Mouse (Mus musculus): ENCODE measurements around the gene Cbx3. TPM values are rescaled to one million over a fixed set of nuclear protein-coding genes. Genes with fewer than 3 reads are reported as not detected.
A peak's percentile ranks its signal among the peaks of the same experiment; 100 is the strongest.
"Not testable (repeated sequence)": the region's sequence is repeated elsewhere in the genome, so short reads cannot be mapped to it uniquely, and the experiment has no call there.

The Cbx3 gene
- polyA plus RNA-seq, 1 experiment from 2014 or later = 622 TPM

DNA sequence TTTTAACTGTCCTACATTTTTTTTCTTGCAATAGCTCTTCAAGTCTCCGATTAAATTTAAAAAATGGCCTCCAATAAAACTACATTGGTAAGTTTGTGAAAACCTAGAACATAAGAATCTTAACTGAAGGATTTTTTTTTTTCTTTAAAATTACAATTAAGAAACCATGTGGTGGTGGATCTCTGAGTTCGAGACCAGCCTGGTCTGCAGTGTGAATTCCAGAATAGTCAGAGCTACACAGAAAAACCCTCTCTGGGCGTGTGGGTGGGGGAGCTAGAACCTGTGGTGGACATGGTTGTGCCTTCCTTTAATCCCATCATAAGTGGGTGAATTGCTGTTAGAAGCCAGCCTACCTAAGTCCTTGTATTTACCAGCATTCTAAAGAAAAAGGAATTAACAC, 1.6 kb downstream of the Cbx3 start:
- H3K9me3 ChIP-seq = no peaks in the 10 kb centered on the region
- no peaks in the 10 kb centered on the region for H3K27me3 ChIP-seq
- peaks cover 17% of the 10 kb centered on the region for H3K4me1 ChIP-seq (replicated peaks)
- peak overlapping the region; percentile 64 for H3K9ac ChIP-seq (replicated peaks)
- H3K36me3 ChIP-seq = peaks cover 49% of the 10 kb centered on the region
- no peak overlapping the region for H3K27ac ChIP-seq
- peak overlapping the region; percentile 74 for H3K4me2 ChIP-seq
- no peak for ATAC-seq (ENCODE audit: insufficient number of reproducible peaks, insufficient read depth, low FRiP score, low TSS enrichment, low read depth)
- WGBS = 19% methylated on average over 3 of the region's 3 CpGs
- peak overlapping the region; percentile 93 for H3K4me3 ChIP-seq (replicated peaks)

DNA sequence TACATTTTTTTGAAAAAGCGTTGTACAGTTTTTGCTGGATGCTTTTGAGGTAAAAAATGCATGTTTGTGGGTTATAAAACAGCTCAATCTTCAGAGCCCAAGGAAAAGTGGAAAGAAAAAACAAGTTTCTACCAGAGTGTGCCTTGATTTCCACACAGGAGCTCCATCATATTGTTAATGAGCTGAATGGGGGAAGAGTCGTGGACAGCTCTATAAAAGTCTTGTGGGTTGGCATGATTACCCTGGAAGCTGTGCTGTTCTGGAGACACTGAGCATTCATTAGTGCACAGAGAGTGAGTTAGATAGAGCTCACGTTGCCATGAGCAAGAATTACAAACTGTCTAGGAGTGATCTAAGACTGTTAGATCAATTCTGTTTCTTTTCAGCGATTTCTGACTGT, 2.1 kb downstream of the Cbx3 start:
- Histone ChIP-seq H3K27ac (no peak overlapping the region), H3K9ac (replicated peaks) (peak overlapping the region; percentile 64), H3K9me3 (no peaks in the 10 kb centered on the region), H3K4me2 (peak overlapping the region; percentile 74), H3K4me3 (replicated peaks) (peak overlapping the region; percentile 93), H3K4me1 (replicated peaks) (peaks cover 14% of the 10 kb centered on the region), H3K36me3 (peaks cover 49% of the 10 kb centered on the region), H3K27me3 (no peaks in the 10 kb centered on the region)
- 50% methylated on average over 4 of the region's 4 CpGs for WGBS
- no peak for ATAC-seq (ENCODE audit: insufficient number of reproducible peaks, insufficient read depth, low FRiP score, low TSS enrichment, low read depth)

DNA sequence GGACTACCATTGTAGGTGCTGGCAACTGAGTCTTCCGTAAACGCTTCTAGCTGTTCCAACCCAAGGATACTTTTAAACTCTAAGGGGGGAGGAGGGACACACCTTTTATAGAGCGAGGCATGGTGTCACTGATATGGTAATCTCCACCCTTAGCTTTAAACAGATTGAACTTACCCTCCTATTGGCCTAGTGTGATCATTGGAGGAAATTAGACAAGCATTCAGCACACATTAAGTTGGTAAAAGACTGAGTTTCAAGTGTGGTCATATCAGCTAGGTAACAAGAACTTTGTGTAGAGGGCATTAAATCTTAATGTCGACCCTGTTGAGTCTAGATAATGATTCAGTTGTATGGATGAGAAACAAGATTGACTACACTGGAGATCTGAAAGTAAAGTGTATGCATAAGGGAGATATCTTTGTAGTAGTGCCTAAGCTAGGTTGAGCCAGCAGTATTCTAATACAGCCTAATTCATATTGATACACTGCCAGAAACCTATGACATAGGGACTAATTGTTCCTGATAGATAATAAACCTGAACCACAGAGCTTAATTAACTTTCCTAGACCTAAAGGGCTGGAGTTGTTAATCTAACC, 9.1 kb downstream of the Cbx3 start:
- no peak for ATAC-seq (ENCODE audit: insufficient number of reproducible peaks, insufficient read depth, low FRiP score, low TSS enrichment, low read depth)
- Histone ChIP-seq H3K27me3 (no peaks in the 10 kb centered on the region), H3K27ac (no peak overlapping the region), H3K4me1 (replicated peaks) (no peaks in the 10 kb centered on the region), H3K36me3 (peaks cover 80% of the 10 kb centered on the region), H3K4me3 (replicated peaks) (no peak overlapping the region), H3K9me3 (no peaks in the 10 kb centered on the region), H3K9ac (replicated peaks) (no peak overlapping the region), H3K4me2 (no peak overlapping the region)
- 95% methylated on average over 4 of the region's 4 CpGs for WGBS

DNA sequence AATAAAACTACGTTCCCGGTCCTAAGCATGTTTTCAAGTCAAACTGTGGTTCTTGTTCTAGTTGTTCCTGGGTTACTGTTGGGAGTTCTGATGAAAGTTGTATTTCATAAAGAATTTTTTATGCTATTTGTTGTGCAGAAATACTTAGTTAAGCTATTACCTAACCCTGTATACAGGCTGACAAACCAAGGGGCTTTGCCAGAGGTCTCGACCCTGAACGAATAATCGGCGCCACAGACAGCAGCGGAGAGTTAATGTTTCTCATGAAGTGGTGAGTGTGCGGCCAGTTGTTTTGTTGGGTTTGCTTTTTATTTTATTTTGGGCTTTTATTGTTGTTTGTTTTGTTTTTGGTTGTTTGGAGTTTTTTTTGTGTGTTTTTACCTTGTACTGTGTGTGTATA, 11.4 kb downstream of the Cbx3 start:
- Histone ChIP-seq H3K4me2 (no peak overlapping the region), H3K4me1 (replicated peaks) (no peaks in the 10 kb centered on the region), H3K9me3 (no peaks in the 10 kb centered on the region), H3K27ac (no peak overlapping the region), H3K4me3 (replicated peaks) (no peak overlapping the region), H3K9ac (replicated peaks) (no peak overlapping the region), H3K36me3 (peaks cover 63% of the 10 kb centered on the region), H3K27me3 (no peaks in the 10 kb centered on the region)
- 95% methylated on average over 8 of the region's 8 CpGs for WGBS
- no peak for ATAC-seq (ENCODE audit: insufficient number of reproducible peaks, insufficient read depth, low FRiP score, low TSS enrichment, low read depth)

DNA sequence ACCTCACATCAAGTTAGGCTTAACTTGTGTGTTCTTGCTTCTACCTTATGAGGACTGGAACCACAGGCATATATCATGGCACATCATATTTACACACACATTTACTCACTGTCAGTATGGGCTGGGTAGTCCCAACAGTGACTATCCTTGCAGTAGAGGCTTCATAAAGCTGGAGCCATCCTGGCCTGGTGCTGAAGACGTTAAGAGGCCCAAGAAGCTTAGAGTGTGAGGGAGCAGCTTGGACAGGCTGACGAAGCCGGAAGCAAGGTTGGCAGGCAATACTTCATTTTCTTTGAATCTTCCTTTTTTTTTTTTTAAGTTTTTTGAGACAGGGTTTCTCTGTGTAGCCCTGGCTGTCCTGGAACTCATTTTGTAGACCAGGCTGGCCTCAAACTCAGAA, 13.7 kb downstream of the Cbx3 start:
- Histone ChIP-seq H3K9me3 (peaks cover 7% of the 10 kb centered on the region; the same call in 1 of the 2 replicates), H3K27ac (no peak overlapping the region), H3K4me3 (replicated peaks) (no peak overlapping the region), H3K9ac (replicated peaks) (no peak overlapping the region), H3K36me3 (peaks cover 45% of the 10 kb centered on the region), H3K4me1 (replicated peaks) (no peaks in the 10 kb centered on the region), H3K4me2 (no peak overlapping the region), H3K27me3 (no peaks in the 10 kb centered on the region)
- no peak for ATAC-seq (ENCODE audit: insufficient number of reproducible peaks, insufficient read depth, low FRiP score, low TSS enrichment, low read depth)
- 93% methylated on average over 3 of the region's 3 CpGs for WGBS

DNA sequence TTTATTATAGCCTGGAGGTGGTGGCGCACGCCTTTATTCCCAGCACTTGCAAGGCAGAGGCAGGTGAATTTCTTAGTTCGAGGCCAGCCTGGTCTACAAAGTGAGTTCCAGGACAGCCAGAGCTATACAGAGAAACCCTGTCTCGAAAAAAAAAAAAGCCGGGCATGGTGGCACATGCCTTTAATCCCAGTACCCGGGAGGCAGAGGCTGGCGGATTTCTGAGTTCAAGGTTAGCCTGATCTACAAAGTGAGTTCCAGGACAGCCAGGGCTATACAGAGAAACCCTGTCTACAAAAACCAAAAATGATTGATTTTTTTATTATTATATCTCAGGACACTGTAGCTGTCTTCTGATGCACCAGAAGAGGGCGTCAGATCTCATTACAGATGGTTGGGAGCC, 14.4 kb downstream of the Cbx3 start:
- H3K27ac ChIP-seq; ATAC-seq (ENCODE audit: insufficient number of reproducible peaks, insufficient read depth, low FRiP score, low TSS enrichment, low read depth): not testable (repeated sequence)

DNA sequence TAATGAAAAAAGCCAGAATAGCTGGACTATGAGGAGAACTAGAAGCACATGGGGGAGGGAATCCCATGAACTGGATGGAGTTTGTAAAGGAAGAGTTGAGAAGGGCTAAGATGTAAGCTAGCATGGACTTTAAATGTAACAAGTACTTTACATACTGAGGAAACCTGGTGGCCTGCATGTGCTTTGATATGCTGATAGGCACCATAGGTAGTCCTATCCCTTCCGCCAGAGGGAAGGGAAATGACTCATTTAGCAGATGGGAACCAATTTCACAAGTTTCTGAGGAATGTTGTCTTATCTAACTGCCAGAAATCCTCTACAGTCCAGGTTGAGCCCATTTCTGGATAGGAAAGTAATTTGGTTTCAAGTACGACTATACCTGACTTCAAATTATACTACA, 15.5 kb downstream of the Cbx3 start:
- no peak overlapping the region for H3K4me3 ChIP-seq (replicated peaks)
- peaks cover 28% of the 10 kb centered on the region for H3K36me3 ChIP-seq
- peaks cover 7% of the 10 kb centered on the region; the same call in 1 of the 2 replicates for H3K9me3 ChIP-seq
- H3K9ac ChIP-seq (replicated peaks) = no peak overlapping the region
- peaks cover 9% of the 10 kb centered on the region; the same call in 1 of the 2 replicates for H3K4me1 ChIP-seq (replicated peaks)
- no peaks in the 10 kb centered on the region for H3K27me3 ChIP-seq
- WGBS = 49% methylated on average over 2 of the region's 2 CpGs
- H3K4me2 ChIP-seq = no peak overlapping the region
- peak overlapping the region; percentile 29; the same call in 1 of the 2 replicates for H3K27ac ChIP-seq
- ATAC-seq (ENCODE audit: insufficient number of reproducible peaks, insufficient read depth, low FRiP score, low TSS enrichment, low read depth) = no peak

More for the DNA sequence above, 14.4 kb downstream of the Cbx3 start:
- peaks cover 38% of the 10 kb centered on the region for H3K36me3 ChIP-seq
- H3K4me3 ChIP-seq (replicated peaks); H3K27me3 ChIP-seq; H3K9ac ChIP-seq (replicated peaks); H3K4me2 ChIP-seq; H3K4me1 ChIP-seq (replicated peaks); H3K9me3 ChIP-seq: not testable (repeated sequence)
- 85% methylated on average over 8 of the region's 8 CpGs for WGBS

DNA sequence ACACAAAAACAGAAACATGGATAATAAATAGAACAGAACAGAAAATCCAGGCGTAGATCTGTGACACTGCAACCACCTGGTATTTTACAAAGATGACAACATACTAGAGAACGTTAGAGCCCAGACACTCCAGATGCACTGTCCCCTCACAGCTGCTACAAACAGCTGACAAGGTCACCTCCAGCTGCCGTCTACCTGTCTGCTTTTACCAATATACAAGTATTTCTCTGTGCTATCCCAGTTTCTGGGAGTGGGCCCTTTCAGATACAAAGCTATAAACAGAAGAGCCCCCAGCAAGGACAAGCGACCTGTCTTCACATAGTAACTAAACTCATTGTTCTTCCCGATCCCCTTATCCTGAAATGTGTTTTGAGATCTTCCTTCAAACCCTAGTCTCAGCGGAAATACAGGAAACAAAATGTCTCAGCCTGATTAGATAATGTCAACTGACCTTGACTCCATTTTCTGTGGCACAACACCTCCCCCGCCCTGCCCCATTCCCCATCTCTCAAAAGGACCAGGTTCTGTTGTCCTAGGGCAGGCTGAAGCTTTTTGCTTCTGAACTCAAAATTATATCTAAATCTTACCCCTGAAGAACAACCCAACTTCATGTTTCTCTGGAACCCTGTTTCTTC, 16.0 kb downstream of the Cbx3 start:
- WGBS = 66% methylated on average over 7 of the region's 7 CpGs
- H3K9ac ChIP-seq (replicated peaks) = no peak overlapping the region
- H3K4me1 ChIP-seq (replicated peaks) = peaks cover 9% of the 10 kb centered on the region; the same call in 1 of the 2 replicates
- peaks cover 22% of the 10 kb centered on the region for H3K36me3 ChIP-seq
- no peaks in the 10 kb centered on the region for H3K27me3 ChIP-seq
- no peak for ATAC-seq (ENCODE audit: insufficient number of reproducible peaks, insufficient read depth, low FRiP score, low TSS enrichment, low read depth)
- peaks cover 7% of the 10 kb centered on the region; the same call in 1 of the 2 replicates for H3K9me3 ChIP-seq
- H3K4me3 ChIP-seq (replicated peaks) = no peak overlapping the region
- H3K4me2 ChIP-seq = no peak overlapping the region
- no peak overlapping the region for H3K27ac ChIP-seq

DNA sequence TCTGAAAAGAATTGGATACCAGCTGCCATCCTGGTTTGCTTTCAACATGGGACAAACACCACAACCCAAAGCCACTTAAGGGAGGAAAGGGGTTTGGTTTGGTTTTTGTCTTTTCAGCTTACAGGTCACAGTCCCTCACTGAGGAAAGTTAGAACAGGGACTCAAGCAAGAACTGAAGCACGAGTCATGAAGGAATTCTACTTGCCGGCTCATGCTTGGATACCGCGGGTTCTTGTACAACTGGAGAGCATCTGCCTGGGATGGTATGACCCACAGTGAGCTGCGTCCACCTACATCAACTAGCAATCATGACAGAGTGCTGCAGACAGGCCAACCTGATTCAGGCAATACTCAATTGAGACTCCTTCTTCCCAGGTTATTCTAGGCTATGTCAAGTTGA, 16.6 kb downstream of the Cbx3 start:
- H3K4me3 ChIP-seq (replicated peaks) = no peak overlapping the region
- H3K36me3 ChIP-seq = peaks cover 17% of the 10 kb centered on the region
- WGBS = 94% methylated on average over 5 of the region's 5 CpGs
- H3K27ac ChIP-seq = no peak overlapping the region
- H3K4me2 ChIP-seq = no peak overlapping the region
- ATAC-seq (ENCODE audit: insufficient number of reproducible peaks, insufficient read depth, low FRiP score, low TSS enrichment, low read depth) = no peak
- H3K4me1 ChIP-seq (replicated peaks) = peaks cover 9% of the 10 kb centered on the region; the same call in 1 of the 2 replicates
- no peak overlapping the region for H3K9ac ChIP-seq (replicated peaks)
- H3K9me3 ChIP-seq = peaks cover 8% of the 10 kb centered on the region; the same call in 1 of the 2 replicates
- no peaks in the 10 kb centered on the region for H3K27me3 ChIP-seq

DNA sequence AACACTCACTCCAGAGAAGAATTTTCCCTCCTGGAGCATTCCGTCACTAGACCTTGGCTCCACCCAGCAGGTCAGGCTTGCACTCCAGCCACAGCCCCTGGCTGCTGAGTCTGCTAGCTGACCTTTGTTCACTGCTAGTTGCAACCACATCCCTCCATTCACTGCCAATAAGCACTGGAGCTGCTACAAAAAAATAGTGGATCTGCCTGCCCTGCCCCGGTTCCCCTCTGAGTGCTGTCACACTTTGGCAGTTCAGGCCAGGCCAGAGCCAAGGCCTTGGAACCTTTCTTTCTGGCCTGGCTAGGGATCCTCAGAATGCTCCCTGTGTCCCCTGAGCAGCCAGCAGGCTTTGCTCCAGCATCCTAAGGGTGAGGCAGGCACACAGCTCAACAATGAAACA, 19.6 kb downstream of the Cbx3 start:
- no peak overlapping the region for H3K9ac ChIP-seq (replicated peaks)
- no peak overlapping the region for H3K4me3 ChIP-seq (replicated peaks)
- 40% methylated on average over 2 of the region's 2 CpGs for WGBS
- peaks cover 10% of the 10 kb centered on the region; the same call in 1 of the 2 replicates for H3K9me3 ChIP-seq
- ATAC-seq (ENCODE audit: insufficient number of reproducible peaks, insufficient read depth, low FRiP score, low TSS enrichment, low read depth) = no peak
- peaks cover 9% of the 10 kb centered on the region; the same call in 1 of the 2 replicates for H3K4me1 ChIP-seq (replicated peaks)
- peak overlapping the region; percentile 68 for H3K27ac ChIP-seq
- no peak overlapping the region for H3K4me2 ChIP-seq
- H3K36me3 ChIP-seq = no peaks in the 10 kb centered on the region
- H3K27me3 ChIP-seq = no peaks in the 10 kb centered on the region

DNA sequence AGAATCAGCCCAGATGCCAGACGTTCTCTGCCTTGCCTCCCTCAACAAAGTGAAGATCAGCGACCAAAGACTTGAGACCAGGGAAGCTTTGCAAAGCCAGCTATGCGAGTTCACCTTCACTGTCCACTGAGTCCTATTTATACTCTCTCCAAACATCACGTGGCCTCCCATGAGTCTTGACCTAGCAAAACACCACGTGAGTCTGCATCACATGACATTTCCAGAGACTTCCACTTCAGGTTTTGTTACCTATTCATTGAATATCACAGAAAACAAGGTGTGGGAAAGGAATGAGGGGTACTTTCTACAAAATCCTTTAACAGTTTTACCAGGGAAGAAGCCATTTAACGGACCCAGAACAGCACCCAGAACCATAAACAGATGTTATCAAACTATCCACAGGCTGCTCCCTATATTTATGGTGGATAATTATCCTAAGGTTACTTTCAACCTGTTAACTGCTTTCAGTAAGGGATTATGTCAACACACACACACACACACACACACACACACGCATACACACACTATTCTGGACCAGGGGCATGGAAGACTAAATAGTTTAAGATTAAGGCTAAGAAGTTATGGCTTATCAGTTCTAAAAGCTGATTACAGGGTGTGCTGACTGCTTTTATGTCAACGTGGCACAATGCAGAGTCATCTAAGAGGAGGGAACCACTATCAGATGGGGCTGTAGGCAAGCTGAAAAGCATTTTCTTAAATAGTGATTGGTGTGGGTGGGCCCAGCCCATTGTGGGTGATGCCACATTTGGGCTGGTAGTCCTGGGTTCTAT, 27.4 kb downstream of the Cbx3 start:
- H3K4me3 ChIP-seq (replicated peaks) = no peak overlapping the region
- no peaks in the 10 kb centered on the region for H3K27me3 ChIP-seq
- H3K4me1 ChIP-seq (replicated peaks) = no peaks in the 10 kb centered on the region
- H3K9ac ChIP-seq (replicated peaks) = no peak overlapping the region
- WGBS = 61% methylated on average over 8 of the region's 8 CpGs
- H3K9me3 ChIP-seq = no peaks in the 10 kb centered on the region
- no peak overlapping the region for H3K4me2 ChIP-seq
- H3K36me3 ChIP-seq = no peaks in the 10 kb centered on the region
- H3K27ac ChIP-seq = no peak overlapping the region
- ATAC-seq (ENCODE audit: insufficient number of reproducible peaks, insufficient read depth, low FRiP score, low TSS enrichment, low read depth) = no peak

Data from limb, embryonic 12.5 days (tissue).